Mouse (Mus musculus) midbrain, embryonic 13.5 days (tissue): ENCODE results near the gene Tln2. TPM values are rescaled to one million over a fixed set of nuclear protein-coding genes. Genes with fewer than 3 reads are reported as not detected.
A peak's percentile ranks its signal among the peaks of the same experiment; 100 is the strongest.

ENCODE experiments used
- ATAC-seq: fragments of 200-750 bp; cut with Nextera tagmentation; 2 replicates; pipeline ENCODE4 v1.8.0; 2017; ENCODE audit warnings: mild to moderate bottlenecking, moderate TSS enrichment, moderate library complexity
- H3K27ac ChIP-seq: fragments of 300-500 bp; sonication (generic); 2 replicates; pipeline ENCODE4 v1.5.1; 2015; ENCODE audit warnings: inconsistent platforms, mild to moderate bottlenecking, moderate library complexity
- H3K27me3 ChIP-seq: fragments of 300-500 bp; sonication (generic); 2 replicates; pipeline ENCODE4 v1.6.1; 2015; ENCODE audit warnings: mild to moderate bottlenecking, inconsistent platforms
- H3K36me3 ChIP-seq: fragments of 300-500 bp; sonication (generic); 2 replicates; pipeline ENCODE4 v1.6.1; 2015; ENCODE audit warnings: mild to moderate bottlenecking, inconsistent platforms
- H3K4me1 ChIP-seq: fragments of 300-500 bp; sonication (generic); replicated peaks from 2 replicates; pipeline ENCODE4 v1.6.1; 2015; ENCODE audit warnings: inconsistent platforms
- H3K4me2 ChIP-seq: fragments of 300-500 bp; sonication (generic); replicated peaks from 2 replicates; pipeline ENCODE4 v1.6.1; 2015; ENCODE audit warnings: moderate library complexity, mild to moderate bottlenecking, inconsistent platforms
- H3K4me3 ChIP-seq: fragments of 300-500 bp; sonication (generic); replicated peaks from 2 replicates; pipeline ENCODE4 v1.5.1; 2015; ENCODE audit warnings: mild to moderate bottlenecking, inconsistent platforms
- H3K9ac ChIP-seq: fragments of 300-500 bp; sonication (generic); replicated peaks from 2 replicates; pipeline ENCODE4 v1.6.1; 2015; ENCODE audit warnings: mild to moderate bottlenecking, inconsistent platforms
- H3K9me3 ChIP-seq: fragments of 300-500 bp; sonication (generic); 2 replicates; pipeline ENCODE4 v1.6.1; 2016; ENCODE audit warnings: mild to moderate bottlenecking, inconsistent platforms
- WGBS: fragments of 180-500 bp; shearing (Covaris S2); methylation state at CpG from one replicate; pipeline ENCODE4 v1.1.7; 2015; 5-methylcytosine and 5-hydroxymethylcytosine counted together
- polyA plus RNA-seq: library from polyadenylated mRNA; unstranded; fragments of >200 nt; fragmentation: Nextera tagmentation; extraction: Ambion mirVana; gene quantifications from 2 replicates; pipeline ENCODE4 v1.2.1, GENCODE M21; 2015

Tln2 gene
- polyA plus RNA-seq, 1 experiment from 2014 or later = 16.4 TPM

DNA sequence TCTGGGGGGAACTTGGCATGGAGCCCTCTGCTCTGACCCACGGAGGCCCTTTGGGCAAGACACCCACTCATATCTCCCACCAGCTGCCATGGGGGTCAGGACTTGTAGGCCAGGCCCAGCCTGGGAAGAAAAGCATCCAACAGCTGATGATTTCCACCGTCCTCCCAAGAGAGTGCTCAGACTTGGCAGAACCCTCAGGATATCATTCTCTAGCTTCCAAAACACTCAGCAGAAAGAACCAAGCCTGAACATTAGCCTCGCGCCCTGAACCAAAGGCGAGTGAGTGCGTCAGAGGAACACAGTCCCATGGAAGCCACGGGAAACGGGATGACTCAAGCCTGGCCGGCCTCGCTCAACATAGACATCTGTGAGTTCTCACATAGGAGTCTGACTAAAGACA lies 25.4 kb upstream of the Tln2 start:
- H3K9ac ChIP-seq = no peak overlapping the region
- H3K4me1 ChIP-seq = no peaks in the 10 kb centered on the region
- H3K27me3 ChIP-seq = no peaks in the 10 kb centered on the region
- H3K4me3 ChIP-seq = no peak overlapping the region
- no peak for ATAC-seq
- H3K36me3 ChIP-seq = no peaks in the 10 kb centered on the region
- no peak overlapping the region for H3K27ac ChIP-seq
- no peak overlapping the region for H3K4me2 ChIP-seq
- WGBS = 94% methylated on average over 10 of the region's 10 CpGs
- H3K9me3 ChIP-seq = no peaks in the 10 kb centered on the region

DNA sequence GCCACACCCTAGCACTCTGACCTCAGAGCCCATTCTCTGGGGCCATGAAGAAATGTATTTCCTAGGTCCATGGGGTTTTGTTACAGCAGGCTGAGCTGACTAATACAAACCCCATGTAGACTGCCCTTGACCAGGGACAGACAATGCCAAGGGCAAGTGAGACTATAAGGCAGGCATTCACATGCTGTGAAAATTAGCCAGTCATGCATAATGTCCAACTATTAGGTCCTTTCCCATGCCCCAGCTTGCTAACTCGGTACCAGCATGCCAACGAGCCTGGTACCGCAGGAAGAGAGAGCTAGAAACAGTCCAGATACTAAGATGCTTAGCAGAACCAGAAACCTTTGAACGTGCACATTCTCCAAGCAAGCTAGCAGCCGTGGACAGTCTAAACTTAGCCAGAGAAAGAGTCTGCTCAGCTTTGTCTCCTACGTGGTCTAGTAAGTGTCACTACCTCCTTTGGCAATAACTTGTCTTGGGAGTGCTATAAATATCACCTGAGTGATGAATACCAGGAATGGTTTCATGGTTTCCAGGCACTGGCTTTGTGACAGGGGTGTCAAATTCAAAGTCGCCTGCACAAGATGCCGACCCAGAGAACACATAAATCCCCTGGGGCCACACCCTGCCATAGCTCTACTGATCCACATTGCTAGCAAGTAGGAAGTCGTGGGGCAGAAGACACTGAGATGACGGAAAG lies 22.2 kb upstream of the Tln2 start:
- H3K4me3 ChIP-seq = no peak overlapping the region
- no peaks in the 10 kb centered on the region for H3K36me3 ChIP-seq
- no peak for ATAC-seq
- H3K27me3 ChIP-seq = no peaks in the 10 kb centered on the region
- no peaks in the 10 kb centered on the region for H3K9me3 ChIP-seq
- no peak overlapping the region for H3K27ac ChIP-seq
- WGBS = 85% methylated on average over 10 of the region's 10 CpGs
- H3K9ac ChIP-seq = no peak overlapping the region
- H3K4me1 ChIP-seq = no peaks in the 10 kb centered on the region
- no peak overlapping the region for H3K4me2 ChIP-seq

DNA sequence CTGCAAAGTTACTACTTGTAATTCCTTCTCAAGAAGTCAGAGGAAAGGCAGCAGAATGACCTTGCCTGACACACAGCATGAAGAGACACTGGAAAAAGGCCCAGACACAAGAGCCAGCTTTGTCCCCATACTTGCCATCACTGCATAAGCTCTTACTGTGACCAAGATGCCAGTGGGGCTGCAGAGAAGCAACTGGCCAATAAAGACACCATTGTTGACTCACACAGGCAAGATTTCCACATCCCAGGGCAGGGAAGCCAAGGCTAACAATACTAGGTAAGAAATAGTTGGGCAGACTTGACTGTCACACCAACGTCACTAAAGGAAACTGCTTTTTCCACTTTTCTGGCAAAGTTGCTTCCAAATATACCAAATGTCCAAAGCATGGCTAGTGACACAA lies 20.0 kb upstream of the Tln2 start:
- Histone ChIP-seq H3K4me2 (no peak overlapping the region), H3K36me3 (no peaks in the 10 kb centered on the region), H3K4me3 (no peak overlapping the region), H3K27me3 (no peaks in the 10 kb centered on the region), H3K9me3 (no peaks in the 10 kb centered on the region), H3K9ac (no peak overlapping the region), H3K4me1 (peaks cover 2% of the 10 kb centered on the region), H3K27ac (no peak overlapping the region)
- ATAC-seq = no peak
- 79% methylated on average over 1 of the region's 1 CpGs for WGBS

DNA sequence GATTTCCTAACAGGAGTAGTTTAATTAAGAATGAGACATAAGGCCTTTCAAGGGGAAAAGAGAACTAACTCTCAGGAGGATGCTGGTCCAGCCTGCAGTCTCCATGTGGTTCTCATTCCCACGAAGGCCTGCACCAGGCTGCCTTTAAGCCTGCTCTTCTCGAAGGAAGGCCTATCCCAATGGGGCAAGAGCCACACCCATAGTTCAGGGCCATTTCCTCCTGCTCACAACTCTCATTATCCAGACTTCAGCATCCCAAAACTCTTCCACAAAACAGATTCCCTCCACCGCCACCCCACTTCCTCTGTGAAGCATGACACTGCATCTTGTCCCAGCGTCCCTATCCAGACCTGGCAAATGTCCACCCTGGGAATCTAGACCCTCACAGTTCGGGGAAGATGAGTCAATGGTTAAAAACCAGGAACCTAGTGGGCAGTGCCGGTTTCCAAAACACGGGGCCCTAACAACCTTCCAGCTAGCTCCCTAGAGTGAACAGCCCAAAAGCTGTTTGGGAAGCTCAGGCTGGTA lies 15.3 kb upstream of the Tln2 start:
- no peak overlapping the region for H3K4me3 ChIP-seq
- H3K4me2 ChIP-seq = no peak overlapping the region
- no peaks in the 10 kb centered on the region for H3K27me3 ChIP-seq
- WGBS = 84% methylated on average over 7 of the region's 7 CpGs
- ATAC-seq = no peak
- peaks cover 26% of the 10 kb centered on the region for H3K4me1 ChIP-seq
- H3K36me3 ChIP-seq = no peaks in the 10 kb centered on the region
- H3K27ac ChIP-seq = no peak overlapping the region
- no peak overlapping the region for H3K9ac ChIP-seq
- no peaks in the 10 kb centered on the region for H3K9me3 ChIP-seq

DNA sequence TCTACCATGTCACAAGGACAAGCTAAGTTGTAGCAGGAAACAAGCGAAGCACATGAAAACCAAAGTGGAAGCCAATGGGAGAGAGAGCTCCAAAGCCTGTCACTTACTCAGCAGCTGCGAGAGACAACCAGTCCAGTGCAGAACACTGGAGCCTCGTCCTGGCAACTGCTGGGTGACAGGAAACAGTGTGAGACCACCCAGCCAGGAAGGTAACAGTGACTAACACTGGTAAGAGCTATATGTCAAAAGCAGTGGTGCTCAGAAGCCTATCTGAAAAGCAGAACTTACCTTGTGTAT lies 14.1 kb upstream of the Tln2 start:
- Histone ChIP-seq H3K4me3 (no peak overlapping the region), H3K4me2 (peak overlapping the region; percentile 28), H3K27ac (peak overlapping the region; percentile 49), H3K9ac (no peak overlapping the region), H3K27me3 (no peaks in the 10 kb centered on the region), H3K4me1 (peaks cover 26% of the 10 kb centered on the region), H3K9me3 (no peaks in the 10 kb centered on the region), H3K36me3 (no peaks in the 10 kb centered on the region)
- WGBS = 29% methylated on average over 3 of the region's 3 CpGs
- peak; percentile 60; the same call in 1 of the 2 replicates for ATAC-seq

DNA sequence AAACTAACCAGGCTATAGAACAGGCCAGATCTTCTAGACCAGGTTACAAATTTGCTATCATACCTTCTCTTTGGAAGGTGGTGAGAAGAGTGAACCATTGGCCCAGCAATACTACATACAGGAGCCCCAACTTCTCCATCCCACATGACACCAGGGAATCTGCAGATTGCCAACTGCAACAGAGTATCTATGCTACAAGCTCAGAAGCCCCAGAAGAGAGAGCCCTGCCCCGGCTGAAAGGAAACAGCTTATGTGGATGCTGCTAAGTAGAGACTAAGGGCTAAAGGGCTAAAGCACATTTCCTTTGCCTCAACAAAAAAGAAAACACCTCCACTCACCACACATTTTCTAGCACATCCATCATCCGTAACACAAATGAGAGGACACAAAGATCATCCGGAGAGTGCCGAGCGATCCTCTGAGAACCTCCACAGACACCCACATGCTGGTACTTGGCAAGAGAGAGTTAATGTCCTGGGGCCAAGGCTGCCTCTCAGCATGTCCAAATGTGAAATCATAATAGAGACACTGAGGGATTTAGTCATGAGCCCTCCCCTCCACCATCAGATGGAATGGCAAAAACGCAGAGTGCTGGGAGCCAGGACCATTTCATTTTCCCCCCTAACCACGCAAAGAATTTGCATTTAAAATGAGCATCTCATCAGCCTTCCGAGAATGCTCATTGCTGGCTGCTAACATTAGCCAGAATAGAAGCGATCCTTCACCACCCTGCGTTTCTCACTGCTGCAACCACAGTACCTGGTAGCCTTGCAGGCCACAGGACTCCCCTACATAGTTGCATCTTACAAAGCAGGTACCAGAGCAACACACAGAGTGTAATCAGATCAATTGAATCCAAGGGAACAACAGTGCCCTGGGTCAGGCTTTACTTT lies 13.5 kb upstream of the Tln2 start:
- H3K27me3 ChIP-seq = no peaks in the 10 kb centered on the region
- no peaks in the 10 kb centered on the region for H3K36me3 ChIP-seq
- H3K27ac ChIP-seq = peak overlapping the region; percentile 49
- H3K9ac ChIP-seq = 0 out of 2 replicates have a peak overlapping the region, but pooled peaks have one; percentile 10
- ATAC-seq = peak; percentile 53; the same call in 1 of the 2 replicates
- peaks cover 26% of the 10 kb centered on the region for H3K4me1 ChIP-seq
- H3K4me2 ChIP-seq = peak overlapping the region; percentile 28
- no peaks in the 10 kb centered on the region for H3K9me3 ChIP-seq
- H3K4me3 ChIP-seq = no peak overlapping the region
- 22% methylated on average over 10 of the region's 10 CpGs for WGBS

DNA sequence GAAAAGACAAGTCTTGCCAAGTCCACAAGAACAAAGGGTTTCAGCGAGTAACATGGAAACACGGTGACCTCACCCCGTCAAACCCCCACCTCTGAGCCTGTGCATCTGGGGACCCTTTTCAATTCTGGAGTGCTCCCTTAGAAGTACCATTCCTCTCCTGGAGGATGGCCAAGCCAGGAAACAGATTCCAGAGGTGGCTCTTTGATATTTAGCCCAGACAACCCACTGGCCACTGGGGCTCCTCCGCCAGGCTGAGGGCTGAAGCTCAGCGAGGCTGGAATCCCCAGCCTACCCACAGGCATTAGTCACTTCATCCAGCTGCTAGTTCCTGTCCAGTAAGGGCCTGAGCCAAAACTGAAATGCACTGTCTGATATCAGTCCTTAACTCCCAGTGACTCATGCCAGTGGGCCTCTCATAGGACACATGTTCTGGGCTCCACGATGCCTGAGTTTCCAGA lies 6.3 kb upstream of the Tln2 start:
- no peaks in the 10 kb centered on the region for H3K9me3 ChIP-seq
- no peak overlapping the region for H3K9ac ChIP-seq
- H3K4me3 ChIP-seq = no peak overlapping the region
- no peaks in the 10 kb centered on the region for H3K4me1 ChIP-seq
- no peak overlapping the region for H3K4me2 ChIP-seq
- H3K36me3 ChIP-seq = no peaks in the 10 kb centered on the region
- WGBS = 86% methylated on average over 6 of the region's 6 CpGs
- H3K27me3 ChIP-seq = no peaks in the 10 kb centered on the region
- no peak overlapping the region for H3K27ac ChIP-seq
- ATAC-seq = no peak

DNA sequence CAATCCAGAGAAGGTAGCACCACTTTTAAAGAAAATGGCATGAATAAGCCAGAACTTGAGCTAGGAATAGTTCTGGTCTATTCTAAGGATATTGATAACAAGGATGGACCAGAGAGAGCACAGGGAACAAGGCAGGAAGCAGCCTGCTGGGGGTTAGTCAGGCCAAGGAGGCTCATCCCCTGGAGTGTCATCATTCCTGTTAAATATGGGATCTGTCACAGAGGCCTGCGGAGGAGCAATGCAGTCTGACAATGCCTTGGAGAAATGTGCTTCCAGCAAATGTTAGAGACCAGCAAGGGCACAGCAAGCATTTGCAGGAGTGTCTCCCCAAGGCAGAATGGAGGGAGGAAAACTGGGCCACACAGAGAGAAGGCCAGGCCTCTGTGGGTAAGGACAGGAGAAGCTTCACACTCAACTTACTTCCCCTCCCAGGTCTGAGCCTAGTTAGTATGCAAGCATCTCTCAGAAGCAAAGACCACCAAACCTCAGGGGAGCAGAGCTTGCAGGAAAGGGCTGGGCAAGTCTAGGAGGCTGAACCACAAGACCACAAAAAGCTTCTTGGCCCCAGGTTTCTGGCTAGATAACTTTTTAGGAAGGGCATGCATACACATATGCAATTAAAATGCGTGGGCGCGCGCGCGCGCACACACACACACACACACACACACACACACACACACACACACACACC lies 9.5 kb downstream of the Tln2 start:
- WGBS = 89% methylated on average over 8 of the region's 8 CpGs
- H3K9ac ChIP-seq = no peak overlapping the region
- H3K4me1 ChIP-seq = peaks cover 10% of the 10 kb centered on the region; the same call in 1 of the 2 replicates
- no peaks in the 10 kb centered on the region for H3K27me3 ChIP-seq
- H3K9me3 ChIP-seq = no peaks in the 10 kb centered on the region
- H3K4me2 ChIP-seq = no peak overlapping the region
- no peaks in the 10 kb centered on the region for H3K36me3 ChIP-seq
- H3K4me3 ChIP-seq = no peak overlapping the region
- no peak for ATAC-seq
- no peak overlapping the region for H3K27ac ChIP-seq

DNA sequence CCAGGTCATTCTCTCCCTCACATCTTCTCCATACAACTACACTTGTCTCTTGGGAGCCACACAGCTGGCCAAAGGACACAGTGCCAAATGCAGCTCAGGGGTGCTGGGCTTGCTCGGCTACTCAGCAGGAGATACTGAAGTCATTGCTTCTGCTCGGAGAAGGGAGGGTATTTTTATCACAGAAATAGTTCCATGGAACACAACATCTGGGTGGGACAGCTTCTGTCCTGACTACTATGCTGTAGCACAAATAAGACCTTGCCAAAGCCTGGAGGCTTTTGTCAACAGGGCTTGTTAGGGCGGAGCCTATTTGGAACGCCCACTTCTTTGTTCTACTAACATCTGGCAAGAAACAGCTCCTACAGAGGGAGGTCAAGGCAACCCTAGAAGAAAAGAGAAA lies 10.2 kb downstream of the Tln2 start:
- no peaks in the 10 kb centered on the region for H3K36me3 ChIP-seq
- 32% methylated on average over 4 of the region's 4 CpGs for WGBS
- H3K4me3 ChIP-seq = no peak overlapping the region
- H3K27me3 ChIP-seq = no peaks in the 10 kb centered on the region
- H3K4me1 ChIP-seq = peaks cover 10% of the 10 kb centered on the region; the same call in 1 of the 2 replicates
- H3K4me2 ChIP-seq = no peak overlapping the region
- no peak overlapping the region for H3K27ac ChIP-seq
- H3K9ac ChIP-seq = no peak overlapping the region
- no peaks in the 10 kb centered on the region for H3K9me3 ChIP-seq
- ATAC-seq = no peak

DNA sequence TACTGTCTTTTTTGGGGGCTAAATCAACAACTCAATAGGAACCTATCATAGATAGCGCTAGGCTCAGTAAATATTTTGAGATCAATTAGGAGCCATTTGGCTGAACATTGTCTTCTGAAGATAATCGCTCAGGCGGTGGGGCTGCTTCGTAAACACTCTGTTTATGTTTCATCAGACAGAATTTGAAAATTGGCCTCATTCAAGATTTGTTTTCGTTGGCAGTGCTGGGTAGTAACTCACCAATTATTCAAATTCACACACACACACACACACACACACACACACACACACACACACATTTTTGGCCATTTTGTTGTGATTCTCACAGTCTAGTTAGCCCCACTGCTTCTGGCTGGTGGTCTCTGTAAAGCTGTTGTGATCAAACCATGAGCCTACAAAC lies 12.9 kb downstream of the Tln2 start:
- no peaks in the 10 kb centered on the region for H3K9me3 ChIP-seq
- H3K4me2 ChIP-seq = no peak overlapping the region
- H3K4me3 ChIP-seq = no peak overlapping the region
- H3K9ac ChIP-seq = no peak overlapping the region
- peaks cover 10% of the 10 kb centered on the region; the same call in 1 of the 2 replicates for H3K4me1 ChIP-seq
- H3K27me3 ChIP-seq = no peaks in the 10 kb centered on the region
- H3K36me3 ChIP-seq = no peaks in the 10 kb centered on the region
- no peak for ATAC-seq
- no peak overlapping the region for H3K27ac ChIP-seq
- WGBS = 87% methylated on average over 5 of the region's 5 CpGs

DNA sequence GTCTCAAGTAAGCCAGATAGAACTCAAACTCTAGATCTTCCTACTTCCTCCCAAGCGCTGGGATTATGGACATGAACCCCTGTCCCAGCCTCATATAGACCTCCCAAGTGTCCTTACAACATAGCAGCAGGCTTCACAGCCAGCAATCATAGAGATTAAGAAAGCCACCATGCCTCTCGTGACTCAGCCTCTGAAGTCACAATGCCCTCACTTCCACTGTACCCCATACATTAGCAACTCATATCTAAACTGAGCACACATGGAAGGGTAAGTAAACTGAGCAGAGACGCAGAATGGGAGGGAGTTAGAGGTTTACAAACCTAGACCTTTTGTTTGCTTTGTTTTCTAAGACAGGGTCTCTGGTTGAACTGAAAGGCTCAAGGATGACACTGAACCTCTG lies 13.7 kb downstream of the Tln2 start:
- Histone ChIP-seq H3K4me2 (no peak overlapping the region), H3K27ac (no peak overlapping the region), H3K4me3 (no peak overlapping the region), H3K9me3 (no peaks in the 10 kb centered on the region), H3K9ac (no peak overlapping the region), H3K36me3 (no peaks in the 10 kb centered on the region), H3K27me3 (no peaks in the 10 kb centered on the region), H3K4me1 (peaks cover 15% of the 10 kb centered on the region; the same call in 1 of the 2 replicates)
- ATAC-seq = no peak
- WGBS = 83% methylated on average over 3 of the region's 3 CpGs

DNA sequence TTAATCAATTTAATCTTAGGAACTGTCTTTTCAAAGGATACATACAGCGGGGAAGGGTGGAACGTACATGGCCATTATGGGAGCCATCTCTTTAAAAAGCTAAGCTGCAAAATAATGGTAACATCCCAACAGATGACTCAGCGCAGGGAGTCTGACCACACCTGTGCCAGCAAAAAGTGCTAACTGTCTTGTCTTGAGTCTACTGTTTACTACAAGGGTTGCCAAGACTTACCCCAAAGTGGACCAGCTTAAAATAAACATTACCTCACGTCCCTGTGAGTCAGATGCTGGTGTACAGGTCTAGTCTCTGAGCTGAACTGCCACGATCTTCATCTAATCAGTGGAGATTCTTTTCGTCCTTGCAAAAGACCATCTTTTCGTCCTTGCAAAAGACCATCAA lies 14.7 kb downstream of the Tln2 start:
- no peak overlapping the region for H3K27ac ChIP-seq
- ATAC-seq = no peak
- H3K27me3 ChIP-seq = no peaks in the 10 kb centered on the region
- H3K4me2 ChIP-seq = no peak overlapping the region
- no peaks in the 10 kb centered on the region for H3K36me3 ChIP-seq
- no peaks in the 10 kb centered on the region for H3K9me3 ChIP-seq
- no peak overlapping the region for H3K4me3 ChIP-seq
- WGBS = 87% methylated on average over 7 of the region's 7 CpGs
- peaks cover 19% of the 10 kb centered on the region for H3K4me1 ChIP-seq
- H3K9ac ChIP-seq = no peak overlapping the region
